Mouse (Mus musculus) heart, adult 2 months (tissue): Measurements from ENCODE around the gene Nedd8.

Experiments used
- CTCF ChIP-seq: fragments of 200-600 bp; IDR thresholded peaks from 2 replicates; pipeline ENCODE4 v1.8.1; 2022; ENCODE audit warnings: antibody characterized with exemption, mild to moderate bottlenecking, moderate library complexity
- EP300 ChIP-seq: fragments of 200-500 bp; IDR thresholded peaks from 2 replicates; pipeline ENCODE4 v1.6.1; 2011; ENCODE audit warnings: low read depth, low read length, control low read depth; ENCODE audit not compliant: insufficient read depth

- TF ChIP-seq CTCF (no peak), EP300 (no peak)
These were observed 43.7 kb downstream of the Nedd8 start for GRCm38 (mm10) chr14:55628077-55628827.
